Mouse (Mus musculus) forebrain, postnatal 0 days (tissue): ENCODE results near the gene Ankrd36. TPM values are rescaled to one million over a fixed set of nuclear protein-coding genes. Genes with fewer than 3 reads are reported as not detected.
"Not testable (repeated sequence)": the region's sequence is repeated elsewhere in the genome, so short reads cannot be mapped to it uniquely, and the experiment has no call there.

Source experiments
- ATAC-seq: fragments of 200-750 bp; cut with Nextera tagmentation; 2 replicates; pipeline ENCODE4 v1.8.0; 2017; ENCODE audit warnings: mild to moderate bottlenecking, moderate library complexity
- DNase-seq: peaks from one replicate; pipeline ENCODE4 v3.0.0-alpha.2; 2015
- H3K27ac ChIP-seq: fragments of 300-500 bp; sonication (generic); 2 replicates; pipeline ENCODE4 v1.5.1; 2014; ENCODE audit warnings: low read depth, mild to moderate bottlenecking, antibody characterized with exemption, low read length, moderate library complexity, mixed read lengths
- H3K27me3 ChIP-seq: fragments of 300-500 bp; sonication (generic); 2 replicates; pipeline ENCODE4 v1.6.1; 2014; ENCODE audit warnings: mild to moderate bottlenecking, low read length, mixed read lengths; ENCODE audit not compliant: insufficient read depth
- H3K36me3 ChIP-seq: fragments of 300-500 bp; sonication (generic); 2 replicates; pipeline ENCODE4 v1.6.1; 2014; ENCODE audit warnings: mild to moderate bottlenecking, moderate library complexity; ENCODE audit not compliant: insufficient read depth
- H3K4me1 ChIP-seq: fragments of 300-500 bp; sonication (generic); 2 replicates; pipeline ENCODE4 v1.6.1; 2014; ENCODE audit warnings: antibody characterized with exemption; ENCODE audit not compliant: insufficient read depth
- H3K4me2 ChIP-seq: fragments of 300-500 bp; sonication (generic); 2 replicates; pipeline ENCODE4 v1.6.1; 2014; ENCODE audit warnings: low read depth, mild to moderate bottlenecking, moderate library complexity
- H3K4me3 ChIP-seq: fragments of 300-500 bp; sonication (generic); 2 replicates; pipeline ENCODE4 v1.5.1; 2014; ENCODE audit warnings: low read depth, low read length, mixed read lengths
- H3K9ac ChIP-seq: fragments of 300-500 bp; sonication (generic); 2 replicates; pipeline ENCODE4 v1.6.1; 2014; ENCODE audit warnings: mild to moderate bottlenecking
- H3K9me3 ChIP-seq: fragments of 300-500 bp; sonication (generic); 2 replicates; pipeline ENCODE4 v1.6.1; 2016; ENCODE audit warnings: low read length
- CTCF ChIP-seq: sonication (generic); IDR thresholded peaks from 2 replicates; pipeline ENCODE4 v1.5.1; 2016; ENCODE audit warnings: antibody characterized with exemption, control low read depth, low read depth
- WGBS: fragments of 180-500 bp; shearing (Covaris S2); extraction: QIAGEN DNeasy Blood & Tissue Kit; methylation state at CpG from one replicate; pipeline ENCODE4 v1.1.7; 2014; 5-methylcytosine and 5-hydroxymethylcytosine counted together
- polyA plus RNA-seq: library from polyadenylated mRNA; unstranded; fragments of >200 nt; fragmentation: Nextera tagmentation; extraction: Ambion mirVana; gene quantifications from 2 replicates; pipeline ENCODE4 v1.2.1, GENCODE M21; 2015
- total RNA-seq: library from RNA; depleted of rRNA; stranded (reverse); fragments of >200 nt; gene quantifications from 2 replicates; pipeline ENCODE4 v1.2.3, GENCODE M21; 2014

Ankrd36 gene
- total and polyA plus RNA-seq, 2 experiments from 2014 or later, result 0.24 TPM; not detected in 1

GRCm38 (mm10) chr11:5540331-5540730, 29.2 kb upstream of the Ankrd36 start:
- Histone ChIP-seq H3K4me3 (no peak overlapping the region), H3K9ac (no peak overlapping the region), H3K27me3 (no peaks in the 10 kb centered on the region), H3K4me1 (peaks cover 9% of the 10 kb centered on the region; the same call in 1 of the 2 replicates), H3K4me2 (peak overlapping the region; percentile 73; the same call in 1 of the 2 replicates), H3K27ac (no peak overlapping the region), H3K36me3 (no peaks in the 10 kb centered on the region), H3K9me3 (no peaks in the 10 kb centered on the region)
- WGBS, result 38% methylated on average over 4 of the region's 4 CpGs
- DNase-seq, result no peak
- no peak for TF ChIP-seq CTCF
- ATAC-seq, result no peak

- Histone ChIP-seq H3K9ac (peak overlapping the region; percentile 74), H3K27me3 (no peaks in the 10 kb centered on the region), H3K36me3 (no peaks in the 10 kb centered on the region), H3K9me3 (no peaks in the 10 kb centered on the region), H3K4me2 (peak overlapping the region; percentile 73), H3K4me1 (peaks cover 9% of the 10 kb centered on the region; the same call in 1 of the 2 replicates), H3K4me3 (peak overlapping the region; percentile 93), H3K27ac (0 out of 2 replicates have a peak overlapping the region, but pooled peaks have one; percentile 35)
- no peak for TF ChIP-seq CTCF
- peak; percentile 14; the same call in 1 of the 2 replicates for ATAC-seq
- DNase-seq, result peak; percentile 40
- WGBS, result under 1% methylated on average over 28 of the region's 28 CpGs
These were observed 28.2 kb upstream of the Ankrd36 start for GRCm38 (mm10) chr11:5541230-5541798.

GRCm38 (mm10) chr11:5541799-5542481, 27.5 kb upstream of the Ankrd36 start, which contains the start of gene Ccdc117:
TSS of gene Ccdc117 (minus strand) at chr11:5542187.
- Histone ChIP-seq H3K36me3 (no peaks in the 10 kb centered on the region), H3K9ac (peak within 1 kb of the TSS; percentile 74), H3K27me3 (no peaks in the 10 kb centered on the region), H3K4me1 (peaks cover 9% of the 10 kb centered on the region; the same call in 1 of the 2 replicates), H3K4me2 (peak within 1 kb of the TSS; percentile 73), H3K4me3 (peak within 1 kb of the TSS; percentile 93), H3K9me3 (no peaks in the 10 kb centered on the region), H3K27ac (peak within 1 kb of the TSS; percentile 35; the same call in 1 of the 2 replicates)
- TF ChIP-seq CTCF, result 0 out of 2 replicates have a peak, but pooled peaks have one; percentile 25
- ATAC-seq, result peak; percentile 99
- 2% methylated on average over 62 of the region's 65 CpGs for WGBS
- DNase-seq, result peak; percentile 86

- no peak for ATAC-seq
These were observed 26.9 kb upstream of the Ankrd36 start for GRCm38 (mm10) chr11:5542482-5543185.

GRCm38 (mm10) chr11:5543281-5543680, 26.2 kb upstream of the Ankrd36 start:
- peaks cover 9% of the 10 kb centered on the region; the same call in 1 of the 2 replicates for H3K4me1 ChIP-seq
- TF ChIP-seq CTCF, result no peak
- WGBS, result 83% methylated on average over 1 of the region's 1 CpGs
- no peaks in the 10 kb centered on the region for H3K9me3 ChIP-seq
- no peak overlapping the region for H3K27ac ChIP-seq
- H3K9ac ChIP-seq, result no peak overlapping the region
- no peak overlapping the region for H3K4me2 ChIP-seq
- H3K27me3 ChIP-seq, result no peaks in the 10 kb centered on the region
- H3K36me3 ChIP-seq, result no peaks in the 10 kb centered on the region
- no peak overlapping the region for H3K4me3 ChIP-seq
- ATAC-seq (no peak), DNase-seq (no peak)

More at GRCm38 (mm10) chr11:5542482-5543185, 26.9 kb upstream of the Ankrd36 start:
- Histone ChIP-seq H3K9ac (peak overlapping the region; percentile 74), H3K4me1 (peaks cover 9% of the 10 kb centered on the region; the same call in 1 of the 2 replicates), H3K9me3 (no peaks in the 10 kb centered on the region), H3K27me3 (no peaks in the 10 kb centered on the region), H3K36me3 (no peaks in the 10 kb centered on the region), H3K27ac (no peak overlapping the region), H3K4me2 (peak overlapping the region; percentile 73), H3K4me3 (peak overlapping the region; percentile 93)
- no peak for DNase-seq
- WGBS, result 54% methylated on average over 5 of the region's 5 CpGs
- no peak for TF ChIP-seq CTCF

- not testable (repeated sequence) for H3K36me3 ChIP-seq, H3K9ac ChIP-seq, H3K9me3 ChIP-seq, ATAC-seq, DNase-seq, H3K27ac ChIP-seq, H3K4me1 ChIP-seq, H3K4me3 ChIP-seq, H3K27me3 ChIP-seq, H3K4me2 ChIP-seq
- 67% methylated on average over 1 of the region's 1 CpGs for WGBS
These were observed 24.8 kb upstream of the Ankrd36 start for GRCm38 (mm10) chr11:5544709-5545108.
